Mouse (Mus musculus) Patski (cell line): ENCODE results near the gene Gm21762. TPM values are rescaled to one million over a fixed set of nuclear protein-coding genes. Genes with fewer than 3 reads are reported as not detected.

Experiments
- polyA plus RNA-seq: library from polyadenylated mRNA; unstranded; gene quantifications from one replicate; pipeline ENCODE4 v1.2.3, GENCODE M21; 2021

Gene Gm21762
- polyA plus RNA-seq, 1 experiment from 2014 or later = not detected

Other genes with a start within 250 kb of the Gm21762 start
- not detected for gene Gm36079, start 188.9 kb downstream of the Gm21762 start, polyA plus RNA-seq
- gene Gm21188, start 163.8 kb downstream of the Gm21762 start, polyA plus RNA-seq = 0.30 TPM
- 0.27 TPM for gene Gm20767, start 75.7 kb downstream of the Gm21762 start, polyA plus RNA-seq
- gene Gm21818, start 43.5 kb downstream of the Gm21762 start, polyA plus RNA-seq = not detected
- not detected for gene Gm21731, start 23.2 kb upstream of the Gm21762 start, polyA plus RNA-seq
- gene AF067061, start 47.2 kb upstream of the Gm21762 start, polyA plus RNA-seq = 0.12 TPM
- not detected for gene BC147527, start 84.4 kb upstream of the Gm21762 start, polyA plus RNA-seq
- not detected for gene Tcstv3, start 100.9 kb upstream of the Gm21762 start, polyA plus RNA-seq